Mouse (Mus musculus) forebrain, embryonic 14.5 days (tissue): ENCODE measurements around the gene Rnf39. TPM values are rescaled to one million over a fixed set of nuclear protein-coding genes. Genes with fewer than 3 reads are reported as not detected.
"Not testable (repeated sequence)": the region's sequence is repeated elsewhere in the genome, so short reads cannot be mapped to it uniquely, and the experiment has no call there.

Experiments used
- ATAC-seq: fragments of 200-750 bp; cut with Nextera tagmentation; 2 replicates; pipeline ENCODE4 v1.8.0; 2017; ENCODE audit warnings: mild to moderate bottlenecking, moderate library complexity
- DNase-seq: peaks from one replicate; pipeline ENCODE4 v3.0.0-alpha.2; 2015; ENCODE audit warnings: low spot score
- H3K27ac ChIP-seq: fragments of 300-500 bp; sonication (generic); 2 replicates; pipeline ENCODE4 v1.5.1; 2014; ENCODE audit warnings: low read depth, mild to moderate bottlenecking, control low read depth, low read length, moderate library complexity
- H3K27me3 ChIP-seq: fragments of 300-500 bp; sonication (generic); replicated peaks from 2 replicates; pipeline ENCODE4 v1.6.1; 2014; ENCODE audit warnings: low read length, control low read depth, mixed read lengths; ENCODE audit not compliant: control insufficient read depth, insufficient read depth
- H3K36me3 ChIP-seq: fragments of 300-500 bp; sonication (generic); 2 replicates; pipeline ENCODE4 v1.6.1; 2014; ENCODE audit warnings: low read length, control low read depth; ENCODE audit not compliant: control insufficient read depth, insufficient read depth
- H3K4me1 ChIP-seq: fragments of 300-500 bp; sonication (generic); 2 replicates; pipeline ENCODE4 v1.6.1; 2014; ENCODE audit warnings: antibody characterized with exemption, low read length, control low read depth; ENCODE audit not compliant: control insufficient read depth, insufficient read depth
- H3K4me2 ChIP-seq: fragments of 300-500 bp; sonication (generic); 2 replicates; pipeline ENCODE4 v1.6.1; 2014; ENCODE audit warnings: mild to moderate bottlenecking, control low read depth, low read length
- H3K4me3 ChIP-seq: fragments of 300-500 bp; sonication (generic); 2 replicates; pipeline ENCODE4 v1.5.1; 2014; ENCODE audit warnings: low read depth, low read length, control low read depth
- H3K9ac ChIP-seq: fragments of 300-500 bp; sonication (generic); 2 replicates; pipeline ENCODE4 v1.6.1; 2014; ENCODE audit warnings: mild to moderate bottlenecking, low read length, control low read depth, moderate library complexity
- H3K9me3 ChIP-seq: fragments of 300-500 bp; sonication (generic); replicated peaks from 2 replicates; pipeline ENCODE4 v1.6.1; 2016; ENCODE audit warnings: low read length, control low read depth, mixed read lengths; ENCODE audit not compliant: control insufficient read depth
- WGBS: fragments of 180-500 bp; shearing (Covaris S2); extraction: QIAGEN DNeasy Blood & Tissue Kit; methylation state at CpG from one replicate; pipeline ENCODE4 v1.1.7; 2014; 5-methylcytosine and 5-hydroxymethylcytosine counted together
- polyA plus RNA-seq: library from polyadenylated mRNA; unstranded; fragments of >200 nt; fragmentation: Nextera tagmentation; extraction: Ambion mirVana; gene quantifications from 2 replicates; pipeline ENCODE4 v1.2.1, GENCODE M21; 2014

The Rnf39 gene
- polyA plus RNA-seq, 1 experiment from 2014 or later: 0.24 TPM

DNA sequence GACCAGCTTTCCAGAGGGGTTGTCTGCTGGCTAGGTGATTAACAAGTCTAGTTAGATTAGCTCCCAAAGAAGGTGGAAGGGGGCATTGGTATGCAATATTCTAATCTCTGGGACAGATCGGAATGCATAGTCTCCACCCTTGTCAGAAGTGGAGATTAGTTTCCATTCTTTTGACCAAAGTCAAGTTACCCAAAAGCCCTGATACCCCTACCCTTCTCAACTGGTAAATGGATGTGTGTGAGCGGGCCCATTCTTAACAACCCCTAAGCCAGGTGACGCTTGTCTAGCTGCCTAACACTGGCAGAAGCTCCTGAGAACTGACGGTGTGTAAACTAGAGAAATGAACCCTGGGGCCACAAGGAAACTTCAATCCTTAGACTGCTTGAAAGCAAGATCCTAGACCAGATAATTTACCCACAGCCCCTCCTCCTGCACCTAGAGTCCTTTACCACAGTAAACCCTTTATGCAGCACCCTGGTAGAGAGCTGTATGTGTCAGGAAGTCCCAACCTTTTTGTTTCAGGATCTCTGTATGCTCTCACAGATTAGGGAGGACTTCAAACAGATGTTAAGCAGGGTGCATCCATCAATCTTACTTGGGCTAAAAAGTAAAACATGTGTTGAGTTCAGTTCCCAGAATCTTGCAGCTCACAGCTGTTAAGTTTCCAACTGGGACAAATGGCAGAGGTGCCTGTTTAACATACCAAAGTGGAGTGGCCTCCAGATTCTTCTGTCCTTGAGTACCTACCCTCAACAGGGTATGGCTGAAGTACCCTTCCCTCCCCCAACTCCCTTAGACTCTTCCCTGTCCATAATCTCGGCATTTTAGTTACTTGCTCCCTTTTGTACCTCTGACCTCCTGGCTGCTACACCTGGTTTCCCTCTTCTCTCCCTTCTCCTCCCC is 39.8 kb downstream of the Rnf39 start:
- WGBS: 41% methylated on average over 5 of the region's 5 CpGs
- Histone ChIP-seq H3K4me2 (no peak overlapping the region), H3K27me3 (no peaks in the 10 kb centered on the region), H3K27ac (no peak overlapping the region), H3K9ac (no peak overlapping the region), H3K4me3 (no peak overlapping the region), H3K4me1 (no peaks in the 10 kb centered on the region), H3K9me3 (no peaks in the 10 kb centered on the region), H3K36me3 (no peaks in the 10 kb centered on the region)
- DNase-seq (no peak), ATAC-seq (no peak)

DNA sequence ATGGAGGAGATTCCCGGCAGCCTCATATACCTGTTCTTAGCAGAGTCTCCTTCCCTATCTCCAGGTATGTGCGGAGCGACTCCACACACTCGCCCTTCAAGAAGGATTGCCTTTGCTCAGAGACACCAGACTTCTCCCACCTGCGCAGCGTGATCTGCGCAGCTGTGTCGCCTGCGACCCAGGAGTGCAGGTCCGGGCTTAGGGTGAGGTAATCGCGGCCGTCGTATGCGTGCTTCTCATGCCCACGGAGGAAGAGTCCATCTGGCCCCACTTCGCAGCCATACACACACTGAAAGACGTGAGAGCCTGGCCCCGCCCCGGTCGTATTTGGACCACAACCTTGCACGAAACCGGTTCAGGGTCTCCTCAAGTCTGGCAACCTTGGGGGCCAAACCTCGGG is 45.8 kb downstream of the Rnf39 start:
- Histone ChIP-seq H3K27me3 (peaks cover 17% of the 10 kb centered on the region), H3K4me1 (no peaks in the 10 kb centered on the region), H3K9ac (0 out of 2 replicates have a peak overlapping the region, but pooled peaks have one; percentile 8), H3K27ac (no peak overlapping the region), H3K4me2 (0 out of 2 replicates have a peak overlapping the region, but pooled peaks have one; percentile 12), H3K9me3 (no peaks in the 10 kb centered on the region), H3K36me3 (no peaks in the 10 kb centered on the region), H3K4me3 (no peak overlapping the region)
- 8% methylated on average over 24 of the region's 24 CpGs for WGBS
- ATAC-seq: no peak
- no peak for DNase-seq

DNA sequence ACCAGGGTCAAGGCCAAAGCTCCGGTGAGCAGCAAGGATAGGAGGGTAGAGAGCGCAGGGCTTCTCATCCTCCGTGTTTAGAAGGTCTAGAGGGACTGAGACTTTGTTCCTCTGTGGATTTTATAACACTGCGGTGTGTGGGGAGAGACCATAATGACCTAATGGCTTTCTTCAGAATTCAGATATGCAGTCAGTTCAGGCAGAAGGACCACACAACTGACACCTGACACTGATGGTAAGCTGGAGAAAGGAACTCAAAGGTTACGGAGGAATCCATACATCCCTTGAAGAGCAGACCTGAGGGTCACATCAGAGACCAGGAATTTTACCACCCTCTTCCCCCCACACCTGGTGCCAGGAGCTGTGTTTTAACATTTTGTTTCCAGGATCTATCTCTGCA is 46.7 kb downstream of the Rnf39 start, which contains the start of gene H2-M5:
Gene H2-M5, minus strand, starts transcription at position 101 of the 400 bp plus-strand sequence.
- no peak for DNase-seq
- 0 out of 2 replicates have a peak within 1 kb of the TSS, but pooled peaks have one; percentile 8 for H3K9ac ChIP-seq
- peaks cover 17% of the 10 kb centered on the region for H3K27me3 ChIP-seq
- 0 out of 2 replicates have a peak within 1 kb of the TSS, but pooled peaks have one; percentile 12 for H3K4me2 ChIP-seq
- H3K4me1 ChIP-seq: no peaks in the 10 kb centered on the region
- no peak within 1 kb of the TSS for H3K27ac ChIP-seq
- 27% methylated on average over 5 of the region's 5 CpGs for WGBS
- H3K36me3 ChIP-seq: no peaks in the 10 kb centered on the region
- no peak for ATAC-seq
- H3K4me3 ChIP-seq: no peak within 1 kb of the TSS
- H3K9me3 ChIP-seq: no peaks in the 10 kb centered on the region

DNA sequence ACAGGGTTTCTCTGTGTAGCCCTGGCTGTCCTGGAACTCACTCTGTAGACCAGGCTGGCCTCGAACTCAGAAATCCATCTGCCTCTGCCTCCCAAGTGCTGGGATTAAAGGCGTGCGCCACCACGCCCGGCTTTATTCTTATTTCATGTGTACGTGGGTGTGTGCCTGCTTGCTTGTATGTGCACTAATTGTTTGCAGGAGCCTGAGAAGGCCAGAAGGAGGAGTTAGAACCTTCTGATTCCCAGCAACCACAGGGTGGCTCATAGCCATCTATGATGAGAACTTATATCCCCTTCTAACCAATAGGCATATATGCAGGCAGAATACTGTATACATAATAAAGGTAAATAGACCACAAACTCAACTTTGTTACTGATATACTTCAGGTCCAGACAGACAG is 47.9 kb downstream of the Rnf39 start:
- H3K9ac ChIP-seq, H3K36me3 ChIP-seq, H3K9me3 ChIP-seq, H3K4me3 ChIP-seq, H3K27ac ChIP-seq, H3K4me1 ChIP-seq, ATAC-seq, H3K4me2 ChIP-seq, DNase-seq: not testable (repeated sequence)
- peaks cover 17% of the 10 kb centered on the region for H3K27me3 ChIP-seq
- WGBS: 91% methylated on average over 5 of the region's 6 CpGs

DNA sequence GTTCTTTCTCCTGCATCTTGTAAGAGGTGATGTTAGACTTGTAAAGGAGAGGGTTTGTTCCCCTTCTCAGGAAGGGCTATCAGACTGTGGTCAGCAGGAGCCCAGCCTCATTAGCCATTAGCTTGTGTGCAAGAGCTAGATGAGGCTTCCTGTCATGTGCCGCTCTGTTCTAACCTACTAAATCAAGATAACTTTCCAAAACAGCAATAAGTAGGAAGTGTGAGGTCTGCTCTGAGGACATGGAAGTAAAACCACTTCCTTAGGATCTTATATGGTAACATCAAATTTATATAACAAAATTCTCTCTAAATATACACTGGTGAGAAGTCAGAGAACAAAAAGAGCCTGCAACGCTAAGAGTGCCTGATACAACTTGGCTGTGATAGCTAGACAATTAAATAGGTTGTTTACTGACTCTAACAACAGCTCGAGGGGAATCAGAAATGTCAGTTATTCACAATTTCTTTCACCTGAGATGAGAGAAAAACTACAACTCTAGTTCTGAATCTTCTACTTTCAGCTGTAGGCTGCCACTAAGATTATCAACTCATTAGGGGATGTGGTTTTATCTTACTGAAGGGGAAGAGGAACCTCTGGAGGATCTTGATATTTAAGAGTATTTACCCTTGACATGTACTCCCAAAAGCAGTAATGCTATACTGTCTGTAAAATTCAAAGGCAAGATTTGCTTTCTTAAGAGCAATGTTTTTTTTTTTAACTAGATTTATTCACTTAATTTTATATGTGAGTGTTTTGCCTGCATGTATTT is 49.8 kb downstream of the Rnf39 start:
- H3K27ac ChIP-seq: no peak overlapping the region
- no peaks in the 10 kb centered on the region for H3K9me3 ChIP-seq
- no peak overlapping the region for H3K9ac ChIP-seq
- DNase-seq: no peak
- H3K27me3 ChIP-seq: peaks cover 17% of the 10 kb centered on the region
- no peaks in the 10 kb centered on the region for H3K4me1 ChIP-seq
- ATAC-seq: no peak
- no peak overlapping the region for H3K4me2 ChIP-seq
- H3K4me3 ChIP-seq: no peak overlapping the region
- no peaks in the 10 kb centered on the region for H3K36me3 ChIP-seq
- 79% methylated on average over 3 of the region's 3 CpGs for WGBS

DNA sequence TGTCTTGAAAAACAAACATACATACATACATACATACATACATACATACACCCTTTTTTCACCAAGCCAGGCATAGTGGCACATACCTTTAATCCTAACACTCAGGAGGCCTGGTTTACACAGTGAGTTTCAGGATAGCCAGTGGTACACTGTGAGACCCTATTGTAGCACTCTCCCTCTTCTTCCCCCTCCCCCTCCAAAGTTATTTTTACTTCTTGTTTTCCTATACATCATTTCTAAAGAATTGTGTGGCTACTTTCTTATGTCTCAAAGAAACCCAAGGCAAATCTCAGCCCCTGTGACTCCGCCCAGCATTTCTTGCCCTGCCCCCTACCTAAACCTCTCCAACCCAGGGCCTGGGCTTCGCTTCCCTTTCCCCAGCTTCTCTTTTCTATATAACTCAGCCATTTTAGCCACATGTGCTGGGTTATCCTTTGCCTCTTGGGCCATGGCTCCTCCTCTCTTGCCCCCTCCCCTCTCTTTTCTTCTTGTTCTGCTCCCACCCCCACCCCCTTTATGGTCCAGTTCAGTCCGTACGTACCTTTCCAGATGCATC is 51.1 kb downstream of the Rnf39 start:
- ATAC-seq (no peak), DNase-seq (no peak)
- peaks cover 7% of the 10 kb centered on the region for H3K27me3 ChIP-seq
- H3K9me3 ChIP-seq: no peaks in the 10 kb centered on the region
- no peaks in the 10 kb centered on the region for H3K4me1 ChIP-seq
- H3K4me2 ChIP-seq: no peak overlapping the region
- no peaks in the 10 kb centered on the region for H3K36me3 ChIP-seq
- no peak overlapping the region for H3K4me3 ChIP-seq
- no peak overlapping the region for H3K27ac ChIP-seq
- H3K9ac ChIP-seq: no peak overlapping the region
- WGBS: 87% methylated on average over 4 of the region's 4 CpGs

DNA sequence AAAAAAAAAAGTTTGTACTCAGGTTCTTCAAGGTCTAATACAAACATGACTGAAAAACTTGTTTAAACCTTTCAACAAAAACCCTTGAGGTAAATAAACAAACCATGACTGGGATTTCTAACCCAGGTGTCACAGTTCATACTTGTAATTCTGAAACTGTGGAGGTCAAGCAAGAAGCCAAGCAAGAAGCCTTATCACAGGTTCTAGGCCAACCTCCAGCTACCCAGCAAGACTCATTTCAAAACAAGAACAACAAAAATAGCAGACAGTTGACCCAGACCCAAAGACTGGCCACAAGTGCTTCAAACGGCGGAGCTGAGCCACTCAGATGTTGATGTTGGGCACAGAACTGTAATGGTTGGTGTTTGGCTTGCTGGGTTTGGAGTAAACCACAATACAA is 51.8 kb downstream of the Rnf39 start:
- 93% methylated on average over 2 of the region's 2 CpGs for whole genome bisulfite sequencing
- Histone ChIP-seq H3K36me3 (no peaks in the 10 kb centered on the region), H3K4me3 (no peak overlapping the region), H3K27ac (no peak overlapping the region), H3K27me3 (peaks cover under 1% of the 10 kb centered on the region; the same call in 1 of the 2 replicates), H3K9ac (no peak overlapping the region), H3K4me2 (no peak overlapping the region), H3K9me3 (no peaks in the 10 kb centered on the region), H3K4me1 (no peaks in the 10 kb centered on the region)
- DNase-seq: no peak
- ATAC-seq: no peak

DNA sequence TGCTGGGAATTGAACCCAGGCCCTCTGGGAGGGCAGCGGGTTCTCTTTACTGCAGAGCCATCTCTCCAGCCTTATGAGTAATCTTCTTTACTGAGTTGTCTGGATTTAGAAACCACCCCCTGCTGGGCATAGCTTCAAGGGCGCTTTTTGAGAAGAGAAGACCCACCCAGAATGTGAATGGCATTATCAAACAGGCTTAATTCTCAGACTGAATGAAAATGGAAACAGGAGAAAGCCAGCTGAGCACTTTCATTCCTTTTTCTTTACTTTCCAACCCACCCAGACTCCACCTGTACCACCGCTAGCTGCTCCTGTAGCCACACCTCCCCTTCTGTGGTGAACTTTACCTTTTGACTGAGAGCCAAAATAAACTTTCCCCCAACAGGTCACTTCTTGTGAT is 52.7 kb downstream of the Rnf39 start:
- DNase-seq: no peak
- Histone ChIP-seq H3K4me2 (no peak overlapping the region), H3K4me3 (no peak overlapping the region), H3K9ac (no peak overlapping the region), H3K36me3 (no peaks in the 10 kb centered on the region), H3K9me3 (no peaks in the 10 kb centered on the region), H3K27me3 (no peaks in the 10 kb centered on the region), H3K27ac (no peak overlapping the region), H3K4me1 (no peaks in the 10 kb centered on the region)
- 47% methylated on average over 3 of the region's 3 CpGs for WGBS
- ATAC-seq: no peak
